Mouse (Mus musculus) neutrophil, adult 5-6 weeks (primary cell): ENCODE measurements around the gene Grifin. TPM values are rescaled to one million over a fixed set of nuclear protein-coding genes. Genes with fewer than 3 reads are reported as not detected.
A peak's percentile ranks its signal among the peaks of the same experiment; 100 is the strongest.

Experiments
- ATAC-seq: fragments of 151-379, 151-347 bp; 2 replicates; pipeline ENCODE4 v1.8.0; 2017; ENCODE audit warnings: mild to moderate bottlenecking, moderate TSS enrichment; ENCODE audit not compliant: insufficient number of reproducible peaks, poor library complexity, low FRiP score, severe bottlenecking; ENCODE audit errors: extremely low read depth
- total RNA-seq: library from RNA; stranded (forward); fragments of 200-1000 nt; gene quantifications from 2 replicates; pipeline ENCODE4 v1.2.3, GENCODE M21; 2017

Grifin gene
- total RNA-seq, 1 experiment from 2014 or later = not detected

DNA sequence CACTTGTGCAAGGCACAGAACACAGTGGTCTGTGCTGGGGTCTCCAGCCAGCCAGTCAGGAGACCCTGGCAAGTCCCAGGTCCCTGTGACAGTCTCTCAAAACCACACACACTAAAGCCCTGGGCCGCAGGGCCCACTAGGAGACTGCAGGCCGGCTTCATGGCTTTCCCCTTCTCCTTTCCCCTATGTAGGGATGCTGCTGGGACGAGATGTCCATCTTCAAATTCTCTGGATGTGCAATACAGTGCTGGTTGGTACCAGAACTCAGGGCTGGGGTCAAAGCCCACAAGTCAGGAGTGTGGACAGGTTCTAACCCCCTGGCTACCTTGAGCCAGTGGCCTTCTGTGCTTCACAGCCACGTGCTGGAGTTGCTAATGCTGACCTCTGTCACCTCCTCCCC, 1.4 kb upstream of the Grifin start:
- ATAC-seq = no peak

DNA sequence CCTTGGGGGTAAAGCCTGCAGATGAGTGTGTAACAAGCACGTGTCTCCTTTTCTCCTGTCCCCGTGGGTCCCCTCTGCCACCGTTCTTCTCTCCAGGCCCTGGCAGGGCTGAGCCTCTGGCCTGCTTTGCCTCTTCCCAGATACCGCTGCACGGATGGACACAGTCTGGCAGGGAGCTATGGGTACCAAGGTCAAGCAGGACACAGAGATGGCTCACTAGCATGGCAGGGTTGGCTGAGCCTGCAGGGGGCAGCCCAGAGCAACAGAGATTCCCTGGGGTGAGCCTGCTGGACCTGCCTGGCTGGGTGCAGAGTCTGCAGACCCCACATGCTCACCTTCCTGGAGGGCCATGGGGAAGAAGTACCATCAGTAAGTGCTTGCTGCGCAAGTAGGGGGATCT, 985 bp upstream of the Grifin start:
- ATAC-seq = peak; percentile 36; the same call in 1 of the 2 replicates

DNA sequence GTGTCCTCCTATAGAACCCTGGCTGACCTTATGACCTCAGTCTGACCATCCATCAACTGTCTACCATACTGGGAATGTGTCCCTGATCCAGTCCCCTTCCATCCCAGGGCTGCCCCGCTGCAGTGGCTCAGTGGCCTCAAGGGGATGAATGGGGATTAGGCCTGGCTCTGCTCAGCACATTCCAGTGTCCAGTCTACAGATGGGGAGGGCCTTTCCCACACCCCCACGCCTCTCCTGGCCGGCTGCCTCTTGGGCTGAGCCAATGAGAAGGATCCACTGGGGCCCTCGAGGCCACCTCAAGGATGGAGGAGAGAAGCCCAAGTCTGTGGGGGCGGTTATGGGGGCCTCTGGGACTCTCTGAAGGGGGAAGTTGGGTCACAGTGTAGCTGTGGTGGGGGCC, 580 bp upstream of the Grifin start:
- no peak for ATAC-seq

DNA sequence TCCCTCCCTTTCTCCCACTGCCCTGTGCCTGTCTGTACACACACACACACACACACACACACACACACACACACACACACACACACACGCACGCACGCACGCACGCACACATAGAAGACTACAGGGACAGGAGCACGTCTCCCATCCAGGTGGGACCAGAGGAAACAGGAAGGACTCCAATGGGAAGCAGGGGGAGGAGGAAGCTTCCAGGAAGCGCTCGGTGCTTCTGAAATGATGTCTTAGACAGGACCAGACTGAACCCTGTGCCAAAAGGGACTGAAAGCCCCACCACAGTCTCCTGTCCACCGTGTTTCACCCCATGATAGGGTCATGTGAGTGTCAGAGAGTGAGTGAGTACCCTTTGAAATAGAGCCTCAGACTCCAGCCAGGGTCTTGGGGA, 2.3 kb downstream of the Grifin start:
- no peak for ATAC-seq

DNA sequence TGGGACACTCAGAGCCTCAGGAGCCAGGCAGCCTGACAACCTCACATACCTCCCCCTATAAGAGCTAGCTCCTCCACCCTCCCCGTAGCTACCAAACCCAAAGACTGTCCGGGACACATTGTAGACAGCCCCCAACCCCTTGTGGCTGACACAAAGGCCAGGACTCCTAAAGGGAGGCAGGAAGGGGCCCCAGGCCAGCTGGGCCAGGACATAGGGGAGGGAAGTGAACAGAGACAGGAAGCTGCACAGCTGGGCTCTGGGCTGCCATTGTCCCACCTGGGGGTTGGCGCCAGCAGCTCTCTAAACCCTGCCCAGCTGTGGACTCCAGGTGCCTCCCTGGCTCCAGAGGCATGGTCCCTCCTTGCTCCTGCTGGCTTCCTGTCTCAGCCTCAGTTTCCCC, 8.0 kb downstream of the Grifin start:
- no peak for ATAC-seq

DNA sequence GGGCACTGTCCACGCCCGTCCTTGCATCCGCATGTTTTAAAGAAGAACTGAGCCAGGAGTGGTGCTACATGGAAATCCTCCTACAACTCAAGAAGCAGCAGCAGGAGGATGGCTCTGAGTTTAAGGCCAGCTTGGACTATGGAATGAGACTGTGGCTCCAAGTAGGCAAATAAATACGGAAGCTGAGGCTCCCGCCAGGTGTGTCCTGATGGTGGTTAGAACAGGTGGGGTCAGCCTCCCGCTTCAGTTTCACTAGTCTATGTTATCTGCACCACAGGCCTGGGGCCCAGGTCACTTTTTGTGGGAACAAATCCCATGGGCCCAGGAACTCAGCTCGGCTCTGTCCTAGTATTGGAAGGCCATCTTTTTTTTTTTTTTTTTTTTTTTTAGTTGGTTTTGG, 11.2 kb downstream of the Grifin start:
- ATAC-seq = no peak

DNA sequence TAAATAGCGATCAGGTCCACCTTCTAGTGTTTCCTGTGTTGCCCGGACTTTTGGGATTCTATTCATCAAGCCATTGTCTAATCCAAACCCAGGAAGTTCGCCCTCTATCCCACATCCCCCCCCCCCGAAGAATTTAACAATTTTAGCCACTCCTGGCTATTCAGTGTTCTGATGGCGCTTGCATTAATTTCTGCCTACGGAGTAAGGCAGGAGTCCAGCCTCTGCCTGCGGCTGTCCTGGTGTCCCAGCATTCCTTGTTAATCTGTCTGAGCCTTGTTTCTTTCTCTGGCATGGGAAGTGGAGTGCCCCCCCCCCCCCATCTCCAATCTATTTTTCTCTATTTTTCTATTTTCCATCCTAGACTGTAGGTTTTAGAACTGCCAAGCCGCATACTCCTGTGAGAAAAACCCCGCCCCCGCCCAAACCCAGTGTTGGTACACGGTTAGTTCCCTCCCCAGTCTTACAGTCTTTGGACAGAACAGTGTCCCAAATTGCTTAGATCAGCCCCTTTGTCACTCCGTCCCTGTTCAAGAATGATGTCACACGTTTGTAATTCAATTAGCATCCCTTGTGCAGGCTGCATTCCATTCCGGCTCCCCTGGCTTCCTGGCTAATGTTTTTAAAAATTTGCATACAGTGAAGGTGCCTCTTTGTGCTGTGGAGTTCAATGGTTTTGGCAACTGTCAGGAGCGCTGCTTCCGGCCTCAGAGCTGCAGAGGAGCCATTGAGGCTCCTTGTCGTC, 15.4 kb downstream of the Grifin start:
- ATAC-seq = no peak

DNA sequence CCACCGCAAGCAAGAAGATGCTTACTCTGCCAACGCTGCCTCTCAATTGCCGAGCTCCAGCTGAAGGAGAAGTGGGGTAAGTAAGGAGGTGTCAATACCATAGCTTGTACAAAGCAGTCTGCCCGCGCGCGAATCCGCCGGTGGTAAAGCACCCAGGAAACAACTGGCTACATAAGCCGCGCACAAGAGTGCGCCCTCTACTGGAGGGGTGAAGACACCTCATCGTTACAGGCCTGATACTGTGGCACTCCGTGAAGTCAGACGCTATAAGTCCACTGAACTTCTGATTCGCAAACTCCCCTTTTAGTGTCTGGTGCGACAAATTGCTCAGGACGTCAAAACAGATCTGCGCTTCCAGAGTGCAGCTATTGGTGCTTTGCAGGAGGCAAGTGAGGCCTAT, 18.5 kb downstream of the Grifin start:
- no peak for ATAC-seq

DNA sequence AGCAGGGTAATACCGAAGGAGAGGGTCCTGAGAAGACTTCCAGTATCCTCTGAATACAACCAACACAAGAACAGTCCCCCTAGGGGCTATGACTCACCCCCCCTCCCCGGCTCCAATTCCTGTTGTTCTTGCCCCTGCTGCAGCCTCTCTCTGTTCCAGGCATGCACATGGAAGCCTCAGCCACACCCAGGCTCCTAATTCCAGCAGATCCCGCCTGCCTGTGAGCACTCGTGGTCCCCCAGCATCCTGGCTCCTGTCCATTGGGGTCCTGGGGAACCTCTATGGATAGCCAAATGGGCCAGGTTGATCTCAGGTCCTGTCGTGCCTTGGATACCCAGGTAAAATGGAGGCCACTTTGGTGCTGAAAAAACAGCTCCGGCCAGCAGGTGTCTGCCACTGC, 19.2 kb downstream of the Grifin start:
- ATAC-seq = no peak

DNA sequence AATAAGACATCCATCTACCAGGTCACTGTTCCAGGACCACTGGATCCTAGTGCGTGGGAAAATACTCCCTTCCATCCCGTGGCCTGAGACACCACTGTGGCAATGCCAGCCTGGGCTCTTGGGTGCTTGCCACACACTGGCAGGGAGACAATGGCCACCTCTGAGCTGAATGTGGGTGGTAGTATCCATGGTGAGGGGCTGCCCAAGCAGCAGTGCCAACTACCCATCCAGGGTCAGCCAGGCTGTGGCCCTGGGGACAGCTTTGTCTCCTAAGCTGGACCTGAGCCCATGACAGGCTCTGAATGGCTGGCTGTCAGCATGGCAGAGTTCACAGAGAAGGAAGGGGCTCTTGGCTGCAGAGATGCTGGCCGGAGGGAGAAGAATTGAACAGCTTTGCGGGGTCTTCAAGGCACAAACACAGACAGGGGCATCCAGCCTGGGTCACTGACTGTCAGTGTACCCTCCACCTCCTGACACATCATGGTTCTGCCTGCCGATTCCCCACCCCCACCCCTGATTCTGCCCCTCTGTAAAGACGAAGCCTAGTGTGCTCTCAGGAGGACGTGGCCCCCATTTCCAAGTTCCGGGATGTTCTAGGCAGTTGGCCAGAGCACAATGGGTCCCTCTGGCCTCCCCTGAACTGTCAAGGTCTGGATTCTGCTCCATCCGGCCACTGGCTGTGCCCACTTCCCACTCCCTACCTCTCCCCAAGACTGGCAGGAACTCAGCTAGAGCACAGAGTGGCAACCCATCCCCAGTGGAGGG, 21.9 kb downstream of the Grifin start:
- no peak for ATAC-seq

DNA sequence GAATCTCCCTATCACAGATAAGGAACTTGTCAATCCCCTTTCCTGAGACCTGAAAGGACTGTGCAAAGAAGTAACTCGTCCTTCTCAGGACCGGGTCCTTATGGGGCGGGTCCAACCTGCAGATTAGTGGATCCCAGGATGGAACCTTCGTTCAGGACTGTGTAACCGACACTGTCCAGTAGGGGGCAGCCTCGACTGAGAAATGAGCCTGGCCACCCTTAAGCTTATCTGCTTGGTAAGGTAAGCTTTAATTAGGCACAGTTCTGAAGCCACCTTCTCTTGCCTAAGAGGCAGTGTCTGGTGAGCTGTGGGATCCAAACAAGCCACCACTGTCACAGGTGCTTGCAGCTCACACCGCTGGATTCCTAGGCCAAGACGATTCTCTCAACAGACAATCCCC, 24.8 kb downstream of the Grifin start:
- ATAC-seq = peak; percentile 79

DNA sequence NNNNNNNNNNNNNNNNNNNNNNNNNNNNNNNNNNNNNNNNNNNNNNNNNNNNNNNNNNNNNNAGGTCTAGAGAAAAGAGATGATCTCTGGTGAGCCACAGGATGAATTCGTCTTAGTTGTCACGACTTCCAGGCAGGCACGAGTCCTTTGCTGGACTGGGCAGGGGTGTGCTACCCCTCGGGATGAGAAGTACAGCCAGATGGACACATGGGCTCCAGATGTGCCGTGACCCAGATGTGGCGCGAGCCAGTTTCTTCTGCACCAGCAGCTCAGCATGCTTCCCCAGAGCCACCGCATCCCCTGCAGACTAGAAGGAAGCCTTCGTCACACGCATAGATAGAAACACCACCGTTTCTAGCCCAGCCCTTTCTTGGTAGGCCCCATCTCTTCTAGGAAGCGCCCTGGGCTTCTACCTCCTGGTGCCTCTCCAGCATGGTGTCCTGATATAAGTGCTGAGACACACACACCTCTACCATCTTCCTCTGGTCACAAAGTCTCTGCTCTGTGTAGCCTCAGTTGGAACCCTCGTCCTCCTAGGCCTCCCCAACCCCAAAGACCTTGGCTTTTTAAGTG, 26.7 kb downstream of the Grifin start:
- no peak for ATAC-seq

DNA sequence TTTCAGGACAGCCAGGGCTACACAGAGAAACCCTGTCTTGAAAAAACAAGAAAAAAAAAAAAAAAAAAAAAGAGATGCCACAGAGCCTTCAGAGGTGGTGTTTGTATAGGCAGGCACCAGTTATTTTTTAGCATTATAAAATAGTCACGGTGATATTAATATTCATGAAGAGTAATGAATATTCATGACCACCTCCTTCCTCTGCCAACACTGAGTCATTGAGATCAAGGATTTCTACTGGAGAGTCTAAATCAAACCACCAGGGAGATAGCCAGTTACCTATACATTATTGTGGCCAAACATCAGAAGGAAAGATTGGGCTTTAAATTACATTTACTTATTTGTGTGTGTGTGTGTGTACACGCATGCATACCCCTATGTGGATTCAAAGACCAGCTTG, 38.1 kb downstream of the Grifin start:
- ATAC-seq = no peak

DNA sequence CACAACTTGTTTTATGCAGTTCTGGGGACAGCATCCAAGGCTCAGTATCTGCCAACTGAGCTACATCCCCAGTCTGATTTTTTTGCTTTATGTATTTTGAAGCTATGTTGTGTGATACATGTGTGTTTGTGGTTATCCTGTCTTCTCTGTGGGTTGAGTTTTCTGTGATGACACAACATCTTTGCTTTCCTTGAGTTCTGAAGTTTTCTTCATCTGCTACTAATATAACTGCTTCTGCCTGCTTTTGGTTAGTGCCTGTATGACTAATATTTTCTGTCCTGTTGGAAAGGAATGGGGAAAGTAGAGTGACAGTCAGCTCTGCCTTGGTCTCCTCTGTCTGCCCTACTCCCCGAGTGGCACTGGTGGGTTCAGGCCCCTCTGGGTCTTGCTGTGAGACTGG, 43.7 kb downstream of the Grifin start:
- ATAC-seq = no peak

DNA sequence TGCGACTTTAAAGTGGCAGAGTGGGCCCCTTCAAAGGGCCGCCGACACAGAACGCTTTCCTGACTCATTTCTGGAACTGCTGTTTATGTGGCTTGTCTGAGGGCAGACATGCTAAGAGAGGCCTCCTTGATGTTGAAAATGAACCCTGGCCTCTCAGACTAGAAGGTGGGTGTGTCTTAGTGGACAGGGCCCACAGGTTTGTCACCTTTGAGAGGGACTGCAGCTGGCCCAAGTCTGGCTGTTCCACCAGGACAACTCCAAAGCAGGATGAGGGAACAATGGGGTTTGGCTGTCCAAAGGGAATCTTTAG, 47.0 kb downstream of the Grifin start:
- no peak for ATAC-seq

DNA sequence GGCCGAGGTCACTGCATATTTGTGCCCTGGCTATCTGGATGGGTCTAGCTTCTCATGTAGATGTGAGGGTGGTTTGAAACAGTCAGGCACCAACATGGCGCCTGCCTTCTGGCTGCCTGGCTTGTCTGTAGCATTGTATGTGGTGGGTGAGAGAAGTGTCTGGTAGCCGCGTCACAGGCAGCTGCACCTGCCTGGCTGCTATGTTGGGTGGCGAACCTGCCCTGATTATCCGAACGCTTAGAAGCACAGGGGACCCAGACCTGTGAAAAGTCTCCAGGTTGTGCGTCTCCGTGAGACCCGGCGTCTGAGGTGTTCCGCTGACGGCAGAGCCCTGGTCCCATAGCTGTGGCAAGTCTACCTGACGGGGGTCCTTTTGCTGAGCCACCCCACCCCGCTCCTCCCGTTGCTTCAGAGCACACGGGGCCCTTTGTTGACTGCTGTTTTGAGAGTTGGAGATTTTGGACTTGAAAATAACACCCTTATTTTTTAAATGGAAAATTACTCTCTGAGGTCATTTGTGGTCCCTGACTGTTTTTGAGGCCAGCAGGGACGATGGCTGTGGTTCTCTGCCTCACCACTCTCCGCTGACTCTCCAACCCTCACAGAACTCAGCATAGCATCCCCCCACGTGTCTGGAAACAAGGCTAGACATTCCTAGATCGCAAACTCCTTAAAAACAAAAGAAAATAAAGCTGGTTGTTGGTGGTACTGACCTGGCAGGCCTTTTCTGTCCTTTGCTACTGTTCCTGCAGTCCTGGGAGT, 47.5 kb downstream of the Grifin start:
- no peak for ATAC-seq

DNA sequence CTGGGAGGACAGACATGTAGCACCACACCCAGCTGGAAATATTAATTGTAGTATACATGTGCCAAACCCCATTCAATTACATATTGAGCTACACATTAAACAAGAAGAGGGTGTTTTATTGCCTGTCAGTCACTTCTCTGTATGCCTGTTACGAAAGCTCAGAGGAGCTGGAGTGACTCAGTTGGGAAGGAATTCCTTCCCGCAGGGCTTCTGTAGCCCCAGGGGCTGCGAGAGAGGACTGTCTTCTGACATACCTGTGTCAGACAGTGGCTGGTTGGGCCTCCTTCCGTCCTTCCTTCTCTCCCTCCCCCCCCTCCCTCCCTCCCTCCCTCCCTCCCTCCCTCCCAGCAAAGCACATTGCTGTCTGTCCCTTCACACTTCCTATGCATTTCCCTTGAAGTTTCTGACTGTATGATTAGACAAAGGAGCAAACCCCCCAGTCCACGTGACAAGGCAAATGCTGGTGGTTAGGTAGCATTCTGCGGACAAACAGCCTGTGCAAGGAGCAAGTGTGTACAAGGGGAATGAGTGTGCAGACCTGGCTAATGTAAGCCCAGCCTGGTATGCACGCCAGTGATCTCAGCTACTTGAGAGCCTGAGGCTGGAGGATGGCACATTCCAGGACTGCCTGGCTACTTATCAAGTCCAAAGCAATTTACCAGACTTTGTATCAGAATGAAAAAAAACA, 49.9 kb downstream of the Grifin start:
- ATAC-seq = no peak

DNA sequence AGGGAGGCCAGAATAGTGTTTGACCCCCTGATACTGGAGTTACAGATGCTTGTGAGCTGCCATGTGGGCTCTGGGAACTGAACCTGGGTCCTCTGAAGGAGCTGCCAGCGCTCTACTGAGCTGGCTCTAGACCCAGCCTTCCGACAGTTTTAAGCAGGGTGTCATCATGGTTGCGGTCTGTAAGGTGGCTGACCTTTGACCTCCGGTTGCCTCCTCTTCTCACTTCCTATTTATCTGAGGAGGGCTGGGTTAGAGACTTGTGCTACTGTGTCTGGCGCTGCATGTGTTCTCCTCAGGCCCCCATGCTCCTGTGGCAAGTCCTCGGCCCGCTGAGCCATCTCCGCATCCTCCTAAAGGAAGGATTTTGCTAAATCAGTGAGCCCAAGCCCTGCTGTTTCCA, 51.0 kb downstream of the Grifin start:
- ATAC-seq = peak; percentile 85
